10 mouse cellular contexts compared by ENCODE assay signal in the genomic region with DNA sequence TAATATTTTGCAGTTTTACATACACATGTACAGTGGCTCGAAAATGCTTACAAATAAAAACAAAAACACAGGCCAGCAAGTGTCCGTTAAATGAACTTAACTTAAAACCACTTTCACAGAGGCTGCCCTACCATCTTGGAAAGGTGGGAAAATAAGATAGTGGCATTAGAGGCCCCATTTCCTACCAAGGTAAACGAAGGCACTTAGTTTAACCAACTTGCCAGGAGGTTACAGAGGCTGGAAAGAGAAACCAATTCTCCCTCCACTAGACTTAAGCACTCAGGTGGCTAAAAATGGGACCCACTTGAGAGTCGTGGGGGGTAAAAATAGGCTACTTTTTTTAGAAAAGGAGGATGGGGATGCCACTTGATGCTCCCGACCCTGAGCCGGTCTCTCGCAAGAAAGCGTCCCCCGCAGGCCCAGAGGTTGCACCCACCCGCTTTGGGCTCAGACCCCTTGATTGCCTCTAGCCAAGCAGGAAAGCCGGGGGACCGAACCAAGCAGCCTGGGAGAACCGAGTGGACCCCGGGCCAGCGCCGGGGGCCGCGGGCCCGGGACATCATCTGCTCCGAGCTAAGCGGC. TPM values are rescaled to one million over a fixed set of nuclear protein-coding genes. Genes with fewer than 3 reads are reported as not detected.
DNase-seq lines count a peak whose midpoint lies in the region; ATAC-seq and TF ChIP-seq lines count a peak whose summit lies in the region.
"Had no signal": no experiment of that assay in that cellular context is flagged by ENCODE, and none has a peak within 500 bp of the region (broad histone marks: within the 10 kb centered on the region; RNA-seq: fewer than 3 reads in every experiment).

No protein-coding gene starts in this region.

- no peak for ATAC-seq in forebrain, postnatal 0 days
- ATAC-seq in granulocyte monocyte progenitor cell, adult 5-6 weeks (replicated peaks; ENCODE audit: poor library complexity, severe bottlenecking): no peak

- no peak for TF ChIP-seq CTCF in MEL (IDR thresholded peaks at IDR 0.05 in 2 of 3, conservative IDR thresholded peaks at IDR 0.05 in 1 of 3; ENCODE audit: control insufficient read depth in 1 of 3, insufficient read depth in 1 of 3, low read depth in 2 of 3, low read length in 3 of 3, poor library complexity in 1 of 3, severe bottlenecking in 1 of 3)
- no peak for TF ChIP-seq CTCF in forebrain, postnatal 0 days (IDR thresholded peaks at IDR 0.05; ENCODE audit: low read depth)

- no peaks in the 10 kb centered on the region for H3K79me2 ChIP-seq in MEL (ENCODE audit: control insufficient read depth, insufficient read depth, low read length, poor library complexity)

- peak overlapping the region; percentile 89 for H3K27ac ChIP-seq in heart, embryonic 10.5 days
- no peak overlapping the region for H3K27ac ChIP-seq in MEL (ENCODE audit: control insufficient read depth, low read depth, low read length)
- H3K27ac ChIP-seq in forebrain, postnatal 0 days (ENCODE audit: low read depth, low read length): peak overlapping the region; percentile 84
- peak overlapping the region; percentile 83 for H3K27ac ChIP-seq in midbrain, embryonic 10.5 days (replicated peaks)
- H3K27ac ChIP-seq: macrophage had no signal

- no peak for TF ChIP-seq RAD21 in MEL (IDR thresholded peaks at IDR 0.05; ENCODE audit: low read depth, low read length)

- peaks cover 67% of the 10 kb centered on the region for H3K27me3 ChIP-seq in heart, embryonic 10.5 days (ENCODE audit: insufficient read depth, poor library complexity, severe bottlenecking)
- peaks cover 26 to 28% of the 10 kb centered on the region in 2 experiments for H3K27me3 ChIP-seq in MEL (ENCODE audit: control insufficient read depth in 1 of 2, insufficient read depth in 2 of 2, low read length in 2 of 2)
- H3K27me3 ChIP-seq in forebrain, postnatal 0 days (ENCODE audit: insufficient read depth, low read length): peaks cover 6% of the 10 kb centered on the region; the same call in 1 of the 2 replicates
- peaks cover 72% of the 10 kb centered on the region for H3K27me3 ChIP-seq in midbrain, embryonic 10.5 days (ENCODE audit: low read depth, poor library complexity, severe bottlenecking)
- H3K27me3 ChIP-seq: CH12.LX had no signal

- no peaks in the 10 kb centered on the region for H3K36me3 ChIP-seq in heart, embryonic 10.5 days
- H3K36me3 ChIP-seq in MEL (ENCODE audit: control insufficient read depth in 1 of 2, insufficient read depth in 2 of 2, low read length in 2 of 2): peaks cover 0 to 7% of the 10 kb centered on the region in 2 experiments; a peak in 2 of 4 replicates
- H3K36me3 ChIP-seq in forebrain, postnatal 0 days (ENCODE audit: insufficient read depth): no peaks in the 10 kb centered on the region
- no peaks in the 10 kb centered on the region for H3K36me3 ChIP-seq in midbrain, embryonic 10.5 days

- peak overlapping the region; percentile 91 for H3K4me3 ChIP-seq in heart, embryonic 10.5 days
- H3K4me3 ChIP-seq in MEL (ENCODE audit: control insufficient read depth in 1 of 2, insufficient read depth in 1 of 2, low read depth in 2 of 2, low read length in 2 of 2): peak overlapping the region; percentile 34 to 49; a peak in 3 of 4 replicates
- H3K4me3 ChIP-seq in forebrain, postnatal 0 days (ENCODE audit: low read depth, low read length): peak overlapping the region; percentile 79
- peak overlapping the region; percentile 85 for H3K4me3 ChIP-seq in midbrain, embryonic 10.5 days

- H3K9me3 ChIP-seq in heart, embryonic 10.5 days: no peaks in the 10 kb centered on the region
- no peaks in the 10 kb centered on the region for H3K9me3 ChIP-seq in MEL (replicated peaks; ENCODE audit: insufficient read depth, low read length)
- H3K9me3 ChIP-seq in forebrain, postnatal 0 days (ENCODE audit: low read length): no peaks in the 10 kb centered on the region
- H3K9me3 ChIP-seq in midbrain, embryonic 10.5 days (replicated peaks): no peaks in the 10 kb centered on the region

- H3K9ac ChIP-seq in MEL (ENCODE audit: control insufficient read depth, low read depth, low read length, poor library complexity, severe bottlenecking): peak overlapping the region; percentile 57
- peak overlapping the region; percentile 85 for H3K9ac ChIP-seq in forebrain, postnatal 0 days

- H3K4me1 ChIP-seq in heart, embryonic 10.5 days: peaks cover 19% of the 10 kb centered on the region
- peaks cover 3 to 13% of the 10 kb centered on the region in 2 experiments; a peak in 3 of 4 replicates for H3K4me1 ChIP-seq in MEL (ENCODE audit: control insufficient read depth in 1 of 2, insufficient read depth in 2 of 2, low read length in 2 of 2)
- no peaks in the 10 kb centered on the region for H3K4me1 ChIP-seq in forebrain, postnatal 0 days (ENCODE audit: insufficient read depth)
- peaks cover 16% of the 10 kb centered on the region for H3K4me1 ChIP-seq in midbrain, embryonic 10.5 days

- TF ChIP-seq POLR2A in MEL (IDR thresholded peaks at IDR 0.05; ENCODE audit: control insufficient read depth in 1 of 2, insufficient read depth in 1 of 2, low read depth in 1 of 2, low read length in 2 of 2, poor library complexity in 1 of 2): no peak

- no peak for TF ChIP-seq EP300 in MEL (IDR thresholded peaks at IDR 0.05; ENCODE audit: low read depth in 1 of 2, low read length in 2 of 2)

- 7% methylated on average over 21 of the region's 21 CpGs for WGBS in heart, embryonic 10.5 days
- WGBS in forebrain, postnatal 0 days: 11% methylated on average over 20 of the region's 21 CpGs
- WGBS in midbrain, embryonic 10.5 days: 9% methylated on average over 21 of the region's 21 CpGs

- H3K4me2 ChIP-seq in forebrain, postnatal 0 days (ENCODE audit: low read depth): peak overlapping the region; percentile 90

- peak; percentile 81 for DNase-seq in heart, embryonic 10.5 days (ENCODE audit: low spot score)
- no peak for DNase-seq in heart, postnatal 4 days
- peak; percentile 22 for DNase-seq in MEL (ENCODE audit: low read depth, low spot score)
- no peak for DNase-seq in forebrain, postnatal 0 days
- DNase-seq in midbrain, embryonic 10.5 days (ENCODE audit: low spot score): no peak
- DNase-seq in Muller cell, postnatal 12 days (ENCODE audit: inconsistent ontology term): no peak
- no peak for DNase-seq in ovary, postnatal 14 days (ENCODE audit: low spot score)

TF ChIP-seq in MEL, 35 proteins besides CTCF, POLR2A, EP300 and RAD21 (continues in another document):
- TF ChIP-seq ZNF384 (IDR thresholded peaks at IDR 0.05; ENCODE audit: low read depth, low read length): no peak
- TF ChIP-seq CHD1 (IDR thresholded peaks at IDR 0.05; ENCODE audit: low read depth, low read length): no peak
- no peak for TF ChIP-seq MYC (IDR thresholded peaks at IDR 0.05; ENCODE audit: low read depth, low read length)
- TF ChIP-seq USF2 (IDR thresholded peaks at IDR 0.05; ENCODE audit: borderline replicate concordance in 1 of 2, insufficient read depth in 1 of 2, low read depth in 1 of 2, low read length in 2 of 2): no peak
- no peak for TF ChIP-seq POLR2AphosphoS5 (IDR thresholded peaks at IDR 0.05; ENCODE audit: borderline replicate concordance, low read depth, low read length)
- no peak for TF ChIP-seq SMC3 (IDR thresholded peaks at IDR 0.05; ENCODE audit: low read depth, low read length)
- TF ChIP-seq RCOR1 (IDR thresholded peaks at IDR 0.05; ENCODE audit: low read depth, low read length): no peak
- no peak for TF ChIP-seq USF1 (IDR thresholded peaks at IDR 0.05; ENCODE audit: low read depth, low read length)
- TF ChIP-seq MAZ (IDR thresholded peaks at IDR 0.05; ENCODE audit: low read depth, low read length): no peak
- no peak for TF ChIP-seq MXI1 (IDR thresholded peaks at IDR 0.05; ENCODE audit: low read depth, low read length)
- no peak for TF ChIP-seq MEF2A (IDR thresholded peaks at IDR 0.05; ENCODE audit: extremely low read depth, insufficient replicate concordance, low read depth, low read length, poor library complexity, severe bottlenecking)
- TF ChIP-seq ZC3H11A (IDR thresholded peaks at IDR 0.05; ENCODE audit: low read depth, low read length): no peak
- TF ChIP-seq E2F4 (IDR thresholded peaks at IDR 0.05; ENCODE audit: borderline replicate concordance, low read depth, low read length): no peak
- no peak for TF ChIP-seq KAT2A (conservative IDR thresholded peaks at IDR 0.05; ENCODE audit: low read depth, low read length)
- TF ChIP-seq ETS1 (IDR thresholded peaks at IDR 0.05; ENCODE audit: low read depth, low read length): no peak
- no peak for TF ChIP-seq SIN3A (IDR thresholded peaks at IDR 0.05; ENCODE audit: low read length)
- no peak for TF ChIP-seq MAFK (IDR thresholded peaks at IDR 0.05; ENCODE audit: borderline replicate concordance, low read depth, low read length)
- TF ChIP-seq ELF1 (IDR thresholded peaks at IDR 0.05; ENCODE audit: low read depth, low read length): no peak

RNA-seq across cellular contexts. Expression of gene Tmem56, which starts 20.9 kb away (rescaled TPM):
- polyA plus RNA-seq in heart, embryonic 10.5 days (2016; fragmentation: Nextera tagmentation; extraction: Ambion mirVana): 3.0 and 3.5 TPM in 2 replicates
- 1 to 10 TPM in 1 of 2 experiments, under 1 TPM in 1; 0.69 to 1.7 TPM for total RNA-seq in heart, postnatal 4 days (2021)
- 0.20 and 0.39 TPM in 2 replicates for total RNA-seq in MEL (2012; rRNA removed)
- under 1 TPM in 1 of 2 experiments, not detected in 1; 0.32 TPM for polyA plus RNA-seq in MEL (2012; ENCODE audit: insufficient read depth in 1 of 2, insufficient read length in 2 of 2, low read depth in 1 of 2, low replicate concordance in 2 of 2, missing spikeins in 1 of 2)
- total RNA-seq in forebrain, postnatal 0 days (2014; rRNA removed): 14.2 and 15.5 TPM in 2 replicates
- polyA plus RNA-seq in forebrain, postnatal 0 days (2015; fragmentation: Nextera tagmentation; extraction: Ambion mirVana): 2.7 and 3.9 TPM in 2 replicates
- polyA plus RNA-seq in midbrain, embryonic 10.5 days (2016; fragmentation: Nextera tagmentation; extraction: Ambion mirVana): 0.82 and 1.1 TPM in 2 replicates
- total RNA-seq in granulocyte monocyte progenitor cell, adult 5-6 weeks (2014; fragmentation: Nextera tagmentation): 0.04 TPM in 1 of 2 replicates, not detected in the other
- total RNA-seq in granulocyte monocyte progenitor cell, adult 5-6 weeks (2017): 0.04 and 0.21 TPM in 2 replicates
- total RNA-seq: CH12.LX had no signal
- polyA plus RNA-seq: macrophage had no signal

RNA-seq across cellular contexts. Expression of gene Alg14, which starts 29.5 kb away (rescaled TPM):
- 40.1 and 44.5 TPM in 2 replicates for polyA plus RNA-seq in heart, embryonic 10.5 days (2016; fragmentation: Nextera tagmentation; extraction: Ambion mirVana)
- 10 to 100 TPM; 21.9 to 24.7 TPM for total RNA-seq in heart, postnatal 4 days (2021)
- total RNA-seq in MEL (2012; rRNA removed): 2.5 and 3.2 TPM in 2 replicates
- polyA plus RNA-seq in MEL (2012; ENCODE audit: insufficient read depth in 1 of 2, insufficient read length in 2 of 2, low read depth in 1 of 2, low replicate concordance in 2 of 2, missing spikeins in 1 of 2): 10 to 100 TPM in 1 of 2 experiments, not detected in 1; 20.1 TPM
- 20.8 and 28.2 TPM in 2 replicates for total RNA-seq in forebrain, postnatal 0 days (2014; rRNA removed)
- 29.6 and 31.6 TPM in 2 replicates for polyA plus RNA-seq in forebrain, postnatal 0 days (2015; fragmentation: Nextera tagmentation; extraction: Ambion mirVana)
- polyA plus RNA-seq in midbrain, embryonic 10.5 days (2016; fragmentation: Nextera tagmentation; extraction: Ambion mirVana): 37.3 and 40.7 TPM in 2 replicates
- total RNA-seq in granulocyte monocyte progenitor cell, adult 5-6 weeks (2014; fragmentation: Nextera tagmentation): 20.4 and 28.5 TPM in 2 replicates
- 8.4 and 13.0 TPM in 2 replicates for total RNA-seq in granulocyte monocyte progenitor cell, adult 5-6 weeks (2017)

Comparison
In these comparisons a context has a peak if more than half of its experiments do, and no peak if none do; other contexts are left out.
1. DNase-seq: peak in heart, embryonic 10.5 days (single experiment) and MEL (single experiment); none in heart, postnatal 4 days (single experiment), forebrain, postnatal 0 days (single experiment), midbrain, embryonic 10.5 days (single experiment), Muller cell, postnatal 12 days (single experiment) and ovary, postnatal 14 days (single experiment).
2. Peak in every context shown above with its lines, with median percentiles within 50 percentile points of each other: H3K4me3 ChIP-seq.